Mouse (Mus musculus) midbrain, embryonic 13.5 days (tissue): ENCODE results near the gene Erc2. TPM values are rescaled to one million over a fixed set of nuclear protein-coding genes. Genes with fewer than 3 reads are reported as not detected.

Source experiments
- ATAC-seq: fragments of 200-750 bp; cut with Nextera tagmentation; 2 replicates; pipeline ENCODE4 v1.8.0; 2017; ENCODE audit warnings: mild to moderate bottlenecking, moderate TSS enrichment, moderate library complexity
- H3K27ac ChIP-seq: fragments of 300-500 bp; sonication (generic); 2 replicates; pipeline ENCODE4 v1.5.1; 2015; ENCODE audit warnings: inconsistent platforms, mild to moderate bottlenecking, moderate library complexity
- H3K27me3 ChIP-seq: fragments of 300-500 bp; sonication (generic); 2 replicates; pipeline ENCODE4 v1.6.1; 2015; ENCODE audit warnings: mild to moderate bottlenecking, inconsistent platforms
- H3K36me3 ChIP-seq: fragments of 300-500 bp; sonication (generic); 2 replicates; pipeline ENCODE4 v1.6.1; 2015; ENCODE audit warnings: mild to moderate bottlenecking, inconsistent platforms
- H3K4me1 ChIP-seq: fragments of 300-500 bp; sonication (generic); replicated peaks from 2 replicates; pipeline ENCODE4 v1.6.1; 2015; ENCODE audit warnings: inconsistent platforms
- H3K4me2 ChIP-seq: fragments of 300-500 bp; sonication (generic); replicated peaks from 2 replicates; pipeline ENCODE4 v1.6.1; 2015; ENCODE audit warnings: moderate library complexity, mild to moderate bottlenecking, inconsistent platforms
- H3K4me3 ChIP-seq: fragments of 300-500 bp; sonication (generic); replicated peaks from 2 replicates; pipeline ENCODE4 v1.5.1; 2015; ENCODE audit warnings: mild to moderate bottlenecking, inconsistent platforms
- H3K9ac ChIP-seq: fragments of 300-500 bp; sonication (generic); replicated peaks from 2 replicates; pipeline ENCODE4 v1.6.1; 2015; ENCODE audit warnings: mild to moderate bottlenecking, inconsistent platforms
- H3K9me3 ChIP-seq: fragments of 300-500 bp; sonication (generic); 2 replicates; pipeline ENCODE4 v1.6.1; 2016; ENCODE audit warnings: mild to moderate bottlenecking, inconsistent platforms
- WGBS: fragments of 180-500 bp; shearing (Covaris S2); methylation state at CpG from one replicate; pipeline ENCODE4 v1.1.7; 2015; 5-methylcytosine and 5-hydroxymethylcytosine counted together
- polyA plus RNA-seq: library from polyadenylated mRNA; unstranded; fragments of >200 nt; fragmentation: Nextera tagmentation; extraction: Ambion mirVana; gene quantifications from 2 replicates; pipeline ENCODE4 v1.2.1, GENCODE M21; 2015

Gene Erc2
- polyA plus RNA-seq, 1 experiment from 2014 or later, result 79.0 TPM

DNA sequence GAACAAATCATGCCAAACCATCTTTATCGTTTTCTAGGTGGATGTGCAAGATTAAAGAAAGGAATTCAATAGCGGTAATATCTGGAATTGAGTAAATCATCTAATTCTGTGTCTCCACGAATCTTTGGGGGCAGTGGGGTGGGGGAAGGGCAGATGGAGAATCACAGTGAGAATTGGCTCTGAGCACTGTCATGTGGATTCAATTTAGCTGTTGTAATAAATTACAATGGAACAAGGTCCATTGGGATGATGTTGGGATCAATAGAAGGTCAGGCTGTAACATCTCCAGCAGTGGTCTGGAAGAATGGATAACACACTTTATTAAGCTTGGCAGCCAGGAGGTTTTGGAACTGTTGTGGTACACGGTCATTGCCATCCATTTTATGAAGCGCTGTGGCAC lies 363.0 kb downstream of the Erc2 start:
- Histone ChIP-seq H3K4me3 (no peak overlapping the region), H3K4me1 (no peaks in the 10 kb centered on the region), H3K9ac (no peak overlapping the region), H3K4me2 (no peak overlapping the region), H3K36me3 (no peaks in the 10 kb centered on the region), H3K27me3 (no peaks in the 10 kb centered on the region), H3K9me3 (no peaks in the 10 kb centered on the region), H3K27ac (no peak overlapping the region)
- WGBS, result 81% methylated on average over 5 of the region's 5 CpGs
- no peak for ATAC-seq

DNA sequence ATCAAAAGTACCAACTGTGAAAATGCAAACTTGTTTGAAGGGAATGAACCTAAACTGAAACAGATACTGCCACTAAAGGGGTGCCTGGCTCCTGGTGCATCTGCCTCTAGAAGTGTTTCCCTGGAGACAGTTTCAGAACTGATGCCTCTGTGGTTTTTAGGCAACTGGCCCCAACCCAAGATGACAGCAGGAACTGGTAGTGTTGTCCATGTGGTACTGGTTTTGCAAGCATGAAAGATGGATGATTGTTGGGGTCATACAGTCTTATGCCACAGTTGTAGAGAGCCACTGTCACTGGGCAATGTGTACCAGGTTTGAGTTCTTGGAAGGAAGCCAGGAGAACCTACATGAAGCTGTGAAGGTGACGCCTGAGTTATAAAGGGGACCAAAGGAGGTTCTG lies 365.2 kb downstream of the Erc2 start:
- no peaks in the 10 kb centered on the region for H3K27me3 ChIP-seq
- no peak for ATAC-seq
- H3K9me3 ChIP-seq, result no peaks in the 10 kb centered on the region
- 95% methylated on average over 1 of the region's 1 CpGs for WGBS
- H3K4me1 ChIP-seq, result no peaks in the 10 kb centered on the region
- no peak overlapping the region for H3K9ac ChIP-seq
- no peak overlapping the region for H3K4me2 ChIP-seq
- no peak overlapping the region for H3K27ac ChIP-seq
- no peak overlapping the region for H3K4me3 ChIP-seq
- no peaks in the 10 kb centered on the region for H3K36me3 ChIP-seq

DNA sequence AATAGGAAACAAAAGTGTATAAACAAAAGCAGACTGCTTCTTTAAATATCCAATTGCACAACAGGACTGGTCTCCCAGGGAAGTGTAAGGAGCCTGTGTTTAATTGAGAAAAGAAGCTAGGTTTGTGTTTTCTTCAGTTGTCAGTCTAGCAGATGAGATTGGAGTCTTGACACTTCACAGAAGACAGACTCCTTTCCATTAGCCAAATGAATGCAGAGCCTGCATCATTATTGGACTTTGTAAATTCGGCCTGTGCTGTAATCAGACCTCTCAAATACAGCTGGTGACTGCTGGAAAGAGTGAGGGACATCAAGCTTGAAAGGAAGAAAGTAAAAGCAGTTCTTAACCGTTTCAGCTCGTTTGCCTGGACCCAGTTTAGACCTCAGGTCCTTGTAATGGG lies 376.3 kb downstream of the Erc2 start:
- Histone ChIP-seq H3K27me3 (no peaks in the 10 kb centered on the region), H3K4me1 (no peaks in the 10 kb centered on the region; the same call in 1 of the 2 replicates), H3K9me3 (no peaks in the 10 kb centered on the region), H3K36me3 (no peaks in the 10 kb centered on the region), H3K9ac (no peak overlapping the region), H3K27ac (no peak overlapping the region), H3K4me3 (no peak overlapping the region), H3K4me2 (no peak overlapping the region)
- ATAC-seq, result no peak
- 58% methylated on average over 3 of the region's 3 CpGs for WGBS

DNA sequence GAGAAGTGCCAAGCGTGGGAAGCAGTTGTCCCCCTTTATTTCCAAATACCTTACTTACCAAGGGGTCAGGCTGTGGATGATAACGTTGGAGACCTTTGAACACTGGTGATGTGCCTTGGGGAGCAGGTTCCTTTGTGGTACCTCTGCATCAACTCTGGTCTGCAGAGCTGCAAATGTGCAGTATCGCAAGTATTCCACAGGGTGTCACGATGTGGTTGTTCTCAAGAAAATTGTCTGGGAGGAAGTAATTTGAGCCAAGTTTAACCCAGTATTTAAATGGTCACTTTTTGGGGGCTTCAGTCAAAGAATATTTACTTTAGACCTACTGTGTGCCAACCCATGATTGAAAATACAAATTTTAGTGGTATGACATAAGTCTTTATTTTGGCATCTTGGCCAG lies 381.8 kb downstream of the Erc2 start:
- Histone ChIP-seq H3K9me3 (no peaks in the 10 kb centered on the region), H3K27ac (no peak overlapping the region), H3K4me2 (no peak overlapping the region), H3K27me3 (no peaks in the 10 kb centered on the region), H3K4me3 (no peak overlapping the region), H3K36me3 (no peaks in the 10 kb centered on the region), H3K4me1 (peaks cover 5% of the 10 kb centered on the region; the same call in 1 of the 2 replicates), H3K9ac (no peak overlapping the region)
- WGBS, result 69% methylated on average over 4 of the region's 4 CpGs
- ATAC-seq, result no peak

DNA sequence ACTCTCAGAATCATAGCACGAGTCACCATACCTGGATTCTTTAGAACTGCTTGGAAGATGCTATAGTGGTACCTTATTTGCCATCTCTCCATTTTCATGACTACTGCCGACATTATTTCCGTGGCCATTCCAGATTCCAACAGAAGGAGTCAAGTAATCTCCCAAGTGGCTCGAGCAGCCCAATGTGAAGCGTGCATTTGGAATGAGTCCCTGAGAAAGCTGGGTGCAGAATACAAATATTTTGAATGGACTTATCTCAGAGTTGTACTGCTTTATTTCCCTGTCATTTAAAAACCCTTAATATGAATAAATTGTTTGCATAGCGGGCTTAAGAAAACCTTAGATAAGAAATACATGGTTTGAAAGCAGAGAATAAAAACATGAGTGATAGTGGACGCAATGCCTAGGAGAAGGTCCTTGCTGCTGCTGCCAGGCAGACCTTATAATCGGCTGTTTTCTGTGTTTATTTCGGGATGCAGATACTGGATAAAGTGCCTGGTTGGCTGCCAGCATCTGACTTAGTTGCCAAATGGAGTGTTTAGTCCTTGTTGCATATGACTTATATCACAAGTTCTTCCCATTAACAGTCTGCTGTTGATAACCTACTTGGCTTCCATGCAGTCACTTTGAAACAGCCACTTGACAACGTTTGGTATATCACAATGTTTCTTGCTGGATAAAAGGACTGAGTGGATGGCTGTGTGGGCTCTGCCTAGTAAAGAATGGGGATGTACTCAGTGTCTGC lies 388.5 kb downstream of the Erc2 start:
- H3K9me3 ChIP-seq, result no peaks in the 10 kb centered on the region
- no peak overlapping the region for H3K4me3 ChIP-seq
- H3K27ac ChIP-seq, result no peak overlapping the region
- no peaks in the 10 kb centered on the region for H3K36me3 ChIP-seq
- H3K4me1 ChIP-seq, result peaks cover 5% of the 10 kb centered on the region; the same call in 1 of the 2 replicates
- no peak for ATAC-seq
- H3K9ac ChIP-seq, result no peak overlapping the region
- H3K27me3 ChIP-seq, result no peaks in the 10 kb centered on the region
- 87% methylated on average over 10 of the region's 10 CpGs for WGBS
- H3K4me2 ChIP-seq, result no peak overlapping the region

DNA sequence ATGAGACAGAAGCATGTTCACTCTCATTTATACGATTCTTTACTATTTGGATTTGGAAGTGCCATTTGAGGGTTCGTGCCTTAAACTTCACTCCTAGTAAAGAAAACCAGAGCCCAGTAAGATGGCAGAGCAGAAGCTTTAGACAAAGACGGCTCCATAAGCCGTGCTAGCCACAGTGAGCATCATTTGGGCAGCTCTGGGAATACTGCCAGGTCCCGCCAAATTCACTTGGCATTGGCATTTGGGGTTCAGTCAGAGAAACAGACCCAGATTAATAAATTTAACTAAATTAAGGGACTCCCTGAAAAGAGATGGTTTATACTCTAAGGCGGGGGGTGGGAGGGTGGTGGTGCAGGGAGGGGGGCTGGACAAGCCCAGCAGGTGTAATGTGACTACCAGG lies 401.0 kb downstream of the Erc2 start:
- no peaks in the 10 kb centered on the region for H3K9me3 ChIP-seq
- 77% methylated on average over 6 of the region's 6 CpGs for WGBS
- H3K4me2 ChIP-seq, result no peak overlapping the region
- no peak overlapping the region for H3K27ac ChIP-seq
- H3K4me3 ChIP-seq, result no peak overlapping the region
- no peaks in the 10 kb centered on the region for H3K27me3 ChIP-seq
- no peaks in the 10 kb centered on the region for H3K36me3 ChIP-seq
- no peak for ATAC-seq
- H3K4me1 ChIP-seq, result no peaks in the 10 kb centered on the region; the same call in 1 of the 2 replicates
- no peak overlapping the region for H3K9ac ChIP-seq

DNA sequence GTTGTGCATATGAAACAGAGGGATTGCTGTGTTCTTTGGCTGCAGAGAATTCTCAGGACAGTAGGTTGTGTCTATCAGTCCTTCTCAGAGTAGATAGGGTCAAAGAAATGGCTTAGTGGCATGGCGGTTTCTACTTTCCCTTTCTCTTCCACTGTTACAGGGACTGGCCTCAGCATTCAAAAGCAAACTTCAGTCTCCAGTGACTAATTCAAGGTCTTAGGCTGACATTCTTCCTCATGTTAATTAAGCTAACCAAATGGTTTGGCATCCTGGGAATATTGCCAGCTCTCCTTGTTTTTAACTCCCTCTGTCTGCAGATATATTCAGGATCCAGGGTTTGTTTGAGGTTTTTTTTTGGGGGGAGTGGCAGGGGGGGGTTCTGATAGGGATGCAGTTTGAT lies 408.6 kb downstream of the Erc2 start:
- no peak for ATAC-seq
- H3K27ac ChIP-seq, result no peak overlapping the region
- H3K9me3 ChIP-seq, result no peaks in the 10 kb centered on the region
- no peak overlapping the region for H3K9ac ChIP-seq
- no peaks in the 10 kb centered on the region for H3K27me3 ChIP-seq
- H3K4me1 ChIP-seq, result no peaks in the 10 kb centered on the region
- H3K36me3 ChIP-seq, result no peaks in the 10 kb centered on the region
- no peak overlapping the region for H3K4me3 ChIP-seq
- 46% methylated on average over 1 of the region's 1 CpGs for WGBS
- H3K4me2 ChIP-seq, result no peak overlapping the region

DNA sequence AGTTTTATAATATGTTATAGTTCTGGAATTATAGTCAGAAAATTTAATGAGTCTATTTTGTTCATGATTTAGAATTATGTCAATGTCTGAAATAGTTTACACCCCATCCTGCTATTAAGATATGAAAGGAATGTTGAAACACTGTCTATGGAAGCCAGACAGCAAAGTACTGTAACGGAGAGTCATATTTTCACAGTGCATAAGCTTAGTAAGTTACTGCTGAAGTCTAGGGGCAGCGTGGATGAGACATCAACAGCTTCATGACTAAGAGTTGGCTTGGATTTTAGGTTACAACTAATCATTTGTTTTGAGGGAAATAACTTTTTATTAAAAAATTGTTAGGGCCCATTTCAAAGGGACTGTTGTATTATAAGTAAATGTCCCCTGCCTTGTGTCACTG lies 412.8 kb downstream of the Erc2 start:
- Histone ChIP-seq H3K9me3 (no peaks in the 10 kb centered on the region), H3K36me3 (no peaks in the 10 kb centered on the region), H3K4me2 (no peak overlapping the region), H3K27me3 (no peaks in the 10 kb centered on the region), H3K9ac (no peak overlapping the region), H3K4me3 (no peak overlapping the region), H3K27ac (no peak overlapping the region), H3K4me1 (no peaks in the 10 kb centered on the region)
- WGBS, result 91% methylated on average over 2 of the region's 2 CpGs
- ATAC-seq, result no peak

DNA sequence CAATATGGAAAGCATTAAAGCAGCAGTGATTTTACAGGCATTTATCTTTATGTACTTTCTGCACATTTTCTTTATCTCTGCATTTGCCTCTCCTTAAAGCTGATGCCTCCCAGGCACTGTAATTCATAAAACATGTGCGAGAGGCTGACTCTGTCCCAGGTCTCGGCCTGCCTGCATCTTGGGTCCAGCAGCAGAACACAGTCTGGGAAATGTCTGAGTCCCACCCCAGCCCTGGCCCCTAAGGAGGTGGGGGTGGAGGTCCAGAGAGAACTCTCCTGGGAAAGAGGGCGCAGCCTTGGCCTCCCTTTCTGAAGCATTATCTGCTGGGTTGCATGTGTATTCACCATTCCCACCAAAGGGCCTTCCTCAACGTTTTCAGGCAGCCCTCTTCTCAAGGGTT lies 420.9 kb downstream of the Erc2 start:
- Histone ChIP-seq H3K4me3 (no peak overlapping the region), H3K27ac (peak overlapping the region; percentile 35; the same call in 1 of the 2 replicates), H3K4me2 (no peak overlapping the region), H3K9me3 (no peaks in the 10 kb centered on the region), H3K4me1 (peaks cover 16% of the 10 kb centered on the region), H3K27me3 (no peaks in the 10 kb centered on the region), H3K36me3 (peaks cover 3% of the 10 kb centered on the region; the same call in 1 of the 2 replicates), H3K9ac (no peak overlapping the region)
- ATAC-seq, result no peak
- 61% methylated on average over 4 of the region's 4 CpGs for WGBS

DNA sequence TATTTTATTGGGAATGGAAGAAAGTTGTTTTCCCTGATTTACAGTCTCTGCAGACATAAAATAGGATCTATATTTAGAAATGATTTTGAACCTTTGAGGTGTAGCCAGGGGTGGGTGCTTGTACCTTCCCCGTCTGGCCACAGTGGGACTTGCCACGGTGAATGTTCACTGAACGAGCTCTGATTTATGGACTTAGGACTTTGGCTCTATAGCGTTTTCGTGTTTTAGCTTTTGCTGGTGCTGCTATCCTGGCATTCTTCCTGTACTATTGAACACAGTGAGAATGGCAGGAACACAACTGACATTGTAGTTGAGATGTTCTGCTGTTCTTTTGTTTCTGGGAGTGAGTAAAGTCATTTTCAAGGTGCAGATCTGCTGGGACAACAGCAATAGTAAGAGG lies 429.4 kb downstream of the Erc2 start:
- no peaks in the 10 kb centered on the region for H3K36me3 ChIP-seq

DNA sequence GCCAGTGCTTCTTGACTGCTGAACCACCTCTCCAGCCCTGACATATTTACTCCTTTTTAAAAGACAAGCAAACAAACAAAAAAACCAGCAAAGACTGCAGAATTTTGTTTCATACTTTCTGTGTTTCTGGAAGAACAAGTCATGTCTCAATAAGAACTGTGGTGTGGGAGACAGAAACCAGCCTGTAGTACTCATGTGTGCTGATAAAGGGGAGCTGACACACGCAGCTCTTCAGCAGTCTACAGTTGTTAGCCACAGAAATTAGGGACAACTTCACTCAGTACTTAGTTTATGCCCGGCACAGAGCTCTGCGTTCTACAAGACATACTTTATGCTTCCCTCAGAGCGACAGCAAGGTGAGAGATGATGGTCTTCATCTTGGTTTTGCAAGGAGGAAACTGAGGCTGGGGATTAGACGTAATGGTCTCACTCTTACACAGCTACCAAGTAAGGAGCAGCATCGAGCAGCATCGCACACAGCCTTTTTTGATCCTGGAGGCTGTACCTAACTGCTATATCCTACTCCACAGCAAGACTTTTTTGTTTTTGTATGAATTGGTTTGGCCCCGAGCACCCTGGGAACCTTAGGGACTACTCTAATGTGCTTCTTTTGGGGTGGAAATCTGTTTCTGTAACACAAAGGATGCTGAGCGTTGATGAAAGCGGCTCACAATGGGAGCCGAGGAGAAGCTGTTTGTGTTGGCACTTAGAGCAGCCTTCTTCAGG lies 435.1 kb downstream of the Erc2 start:
- Histone ChIP-seq H3K27me3 (no peaks in the 10 kb centered on the region), H3K36me3 (no peaks in the 10 kb centered on the region), H3K9ac (no peak overlapping the region), H3K4me1 (peaks cover 22% of the 10 kb centered on the region), H3K27ac (peak overlapping the region; percentile 54), H3K4me3 (no peak overlapping the region), H3K4me2 (peak overlapping the region; percentile 7; the same call in 1 of the 2 replicates), H3K9me3 (no peaks in the 10 kb centered on the region)
- ATAC-seq, result no peak
- WGBS, result 30% methylated on average over 11 of the region's 11 CpGs

More for the DNA sequence above, 429.4 kb downstream of the Erc2 start:
- 0 out of 2 replicates have a peak, but pooled peaks cover 3% of the 10 kb centered on the region for H3K4me1 ChIP-seq
- 89% methylated on average over 5 of the region's 5 CpGs for WGBS
- H3K27ac ChIP-seq, result no peak overlapping the region
- no peaks in the 10 kb centered on the region for H3K27me3 ChIP-seq
- no peaks in the 10 kb centered on the region for H3K9me3 ChIP-seq
- no peak for ATAC-seq
- H3K9ac ChIP-seq, result no peak overlapping the region
- no peak overlapping the region for H3K4me3 ChIP-seq
- no peak overlapping the region for H3K4me2 ChIP-seq
